Mouse (Mus musculus) midbrain, postnatal 0 days (tissue): ENCODE measurements around the gene Gorasp2. TPM values are rescaled to one million over a fixed set of nuclear protein-coding genes. Genes with fewer than 3 reads are reported as not detected.

Experiments
- ATAC-seq: fragments of 200-750 bp; cut with Nextera tagmentation; 2 replicates; pipeline ENCODE4 v1.8.0; 2017; ENCODE audit warnings: moderate number of reproducible peaks, mild to moderate bottlenecking, moderate TSS enrichment, moderate library complexity; ENCODE audit not compliant: low FRiP score
- DNase-seq: peaks from one replicate; pipeline ENCODE4 v3.0.0-alpha.2; 2015; ENCODE audit warnings: low spot score
- H3K27ac ChIP-seq: fragments of 300-500 bp; sonication (generic); 2 replicates; pipeline ENCODE4 v1.5.1; 2014; ENCODE audit warnings: low read depth, mild to moderate bottlenecking, low read length, mixed read lengths
- H3K27me3 ChIP-seq: fragments of 300-500 bp; sonication (generic); 2 replicates; pipeline ENCODE4 v1.6.1; 2014; ENCODE audit warnings: low read length, control low read depth, mixed read lengths; ENCODE audit not compliant: insufficient read depth
- H3K36me3 ChIP-seq: fragments of 300-500 bp; sonication (generic); 2 replicates; pipeline ENCODE4 v1.6.1; 2014; ENCODE audit warnings: low read length, control low read depth, mixed read lengths; ENCODE audit not compliant: insufficient read depth
- H3K4me1 ChIP-seq: fragments of 300-500 bp; sonication (generic); 2 replicates; pipeline ENCODE4 v1.6.1; 2014; ENCODE audit warnings: mild to moderate bottlenecking, control low read depth, antibody characterized with exemption, low read length, mixed read lengths; ENCODE audit not compliant: insufficient read depth
- H3K4me2 ChIP-seq: fragments of 300-500 bp; sonication (generic); 2 replicates; pipeline ENCODE4 v1.6.1; 2014; ENCODE audit warnings: low read depth, mild to moderate bottlenecking, low read length, mixed read lengths; ENCODE audit not compliant: poor library complexity, severe bottlenecking
- H3K4me3 ChIP-seq: fragments of 300-500 bp; sonication (generic); 2 replicates; pipeline ENCODE4 v1.5.1; 2014; ENCODE audit warnings: low read depth, mild to moderate bottlenecking, low read length, moderate library complexity
- H3K9ac ChIP-seq: fragments of 300-500 bp; sonication (generic); replicated peaks from 2 replicates; pipeline ENCODE4 v1.6.1; 2014; ENCODE audit warnings: mild to moderate bottlenecking, low read length, moderate library complexity, mixed read lengths; ENCODE audit not compliant: poor library complexity, severe bottlenecking
- H3K9me3 ChIP-seq: fragments of 300-500 bp; sonication (generic); 2 replicates; pipeline ENCODE4 v1.6.1; 2016; ENCODE audit warnings: low read length, control low read depth
- CTCF ChIP-seq: IDR thresholded peaks from 2 replicates; pipeline ENCODE4 v1.5.1; 2016; ENCODE audit warnings: antibody characterized with exemption, mild to moderate bottlenecking
- WGBS: fragments of 180-500 bp; shearing (Covaris S2); extraction: QIAGEN DNeasy Blood & Tissue Kit; methylation state at CpG from one replicate; pipeline ENCODE4 v1.1.7; 2014; 5-methylcytosine and 5-hydroxymethylcytosine counted together
- polyA plus RNA-seq: library from polyadenylated mRNA; unstranded; fragments of >200 nt; fragmentation: Nextera tagmentation; extraction: Ambion mirVana; gene quantifications from 2 replicates; pipeline ENCODE4 v1.2.1, GENCODE M21; 2015
- total RNA-seq: library from RNA; depleted of rRNA; stranded (reverse); fragments of >200 nt; gene quantifications from 2 replicates; pipeline ENCODE4 v1.2.3, GENCODE M21; 2014; rRNA removed

The Gorasp2 gene
- total RNA-seq (84.8 and 106 TPM in 2 replicates), polyA plus RNA-seq (159 and 160 TPM in 2 replicates)

DNA sequence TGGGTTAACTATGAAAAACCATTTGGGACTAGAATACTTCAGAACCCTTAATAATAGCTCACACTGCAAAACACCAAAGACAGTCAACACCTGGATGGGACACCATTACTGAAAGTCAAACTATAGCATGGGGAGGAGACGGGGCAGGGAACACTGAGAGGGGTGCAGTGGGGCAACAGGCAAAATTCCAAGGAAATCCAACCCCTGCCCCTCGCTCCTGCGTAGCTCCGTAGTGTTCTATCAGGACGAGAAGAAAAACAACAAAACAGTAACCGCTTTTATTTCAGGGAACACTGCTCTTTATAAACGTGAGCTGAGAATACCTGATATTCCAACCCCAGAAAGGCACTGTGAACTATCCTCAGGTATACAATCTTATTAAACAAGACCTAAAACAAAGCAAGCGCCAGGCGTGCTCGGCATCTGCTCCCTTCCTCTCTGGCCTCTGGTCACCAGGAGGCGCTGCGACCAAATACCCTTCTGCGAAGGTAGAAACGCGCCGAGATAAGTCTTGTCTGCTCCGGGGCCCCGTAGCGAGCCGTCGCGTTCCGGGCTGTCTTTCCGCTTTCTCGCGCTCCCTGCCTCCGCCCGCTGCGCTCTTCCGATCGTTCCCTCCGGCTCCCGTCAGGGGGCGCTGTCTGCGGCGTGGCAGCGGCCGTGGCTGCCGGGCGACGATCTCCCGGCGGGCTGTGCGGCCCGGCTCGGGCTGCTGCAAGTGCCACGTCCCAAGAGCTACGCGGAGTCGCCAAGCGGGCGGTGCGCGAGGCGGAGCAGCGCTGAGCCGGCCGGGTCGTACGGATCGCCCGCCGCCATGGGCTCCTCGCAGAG, at the start of gene Gorasp2:
Gorasp2 (plus strand) TSS at position 690 of the 828 bp plus-strand sequence.
- Histone ChIP-seq H3K4me1 (no peaks in the 10 kb centered on the region), H3K9ac (peak within 1 kb of the TSS; percentile 94), H3K27ac (peak within 1 kb of the TSS; percentile 89), H3K4me2 (peak within 1 kb of the TSS; percentile 80), H3K27me3 (no peaks in the 10 kb centered on the region), H3K36me3 (no peaks in the 10 kb centered on the region), H3K4me3 (peak within 1 kb of the TSS; percentile 99), H3K9me3 (no peaks in the 10 kb centered on the region)
- 1% methylated on average over 59 of the region's 64 CpGs for WGBS
- DNase-seq (peak; percentile 97), ATAC-seq (peak; percentile 96)
- peak; percentile 94 for TF ChIP-seq CTCF

DNA sequence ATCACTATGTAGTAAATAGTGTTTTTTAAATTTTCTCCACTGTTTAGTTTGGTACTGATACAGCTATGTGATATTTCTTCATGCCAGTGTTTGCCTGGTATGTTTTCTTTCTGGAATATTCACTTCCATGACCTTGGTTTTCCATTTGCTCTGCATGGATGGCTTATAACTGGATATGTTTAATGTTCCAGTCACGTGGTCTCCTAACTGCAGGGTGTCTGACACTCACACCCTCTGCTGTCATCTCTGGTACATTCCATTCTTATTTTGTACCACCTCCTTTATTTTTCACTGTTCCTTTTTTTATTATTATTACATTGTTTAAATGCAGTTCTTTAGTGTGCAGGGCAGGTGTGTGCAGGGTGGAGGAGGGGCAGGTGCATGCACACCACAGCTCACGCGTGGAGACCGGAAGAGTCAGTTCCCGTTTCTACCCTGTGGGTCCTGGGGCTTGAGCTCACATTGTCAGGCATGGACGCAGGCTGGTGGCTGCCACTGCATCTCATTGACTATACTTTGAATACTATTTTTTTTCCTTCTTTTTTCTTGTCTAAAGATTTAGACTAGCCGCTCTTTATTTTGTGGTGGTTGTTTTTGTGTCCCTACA, 46.5 kb upstream of the Gorasp2 start:
- ATAC-seq = no peak
- H3K36me3 ChIP-seq = no peaks in the 10 kb centered on the region

GRCm38 (mm10) chr2:70616076-70616475, 45.3 kb upstream of the Gorasp2 start:
- Histone ChIP-seq H3K36me3 (no peaks in the 10 kb centered on the region), H3K9ac (no peak overlapping the region), H3K27me3 (no peaks in the 10 kb centered on the region), H3K4me2 (no peak overlapping the region), H3K9me3 (no peaks in the 10 kb centered on the region), H3K4me1 (no peaks in the 10 kb centered on the region), H3K4me3 (no peak overlapping the region), H3K27ac (no peak overlapping the region)
- WGBS = 83% methylated on average over 2 of the region's 2 CpGs
- no peak for TF ChIP-seq CTCF
- DNase-seq = no peak
- no peak for ATAC-seq

More for the DNA sequence above, 46.5 kb upstream of the Gorasp2 start:
- Histone ChIP-seq H3K9ac (no peak overlapping the region), H3K4me3 (no peak overlapping the region), H3K4me2 (no peak overlapping the region), H3K27ac (no peak overlapping the region), H3K27me3 (no peaks in the 10 kb centered on the region), H3K4me1 (no peaks in the 10 kb centered on the region), H3K9me3 (no peaks in the 10 kb centered on the region)
- no peak for TF ChIP-seq CTCF
- no peak for DNase-seq
- 86% methylated on average over 7 of the region's 7 CpGs for WGBS

DNA sequence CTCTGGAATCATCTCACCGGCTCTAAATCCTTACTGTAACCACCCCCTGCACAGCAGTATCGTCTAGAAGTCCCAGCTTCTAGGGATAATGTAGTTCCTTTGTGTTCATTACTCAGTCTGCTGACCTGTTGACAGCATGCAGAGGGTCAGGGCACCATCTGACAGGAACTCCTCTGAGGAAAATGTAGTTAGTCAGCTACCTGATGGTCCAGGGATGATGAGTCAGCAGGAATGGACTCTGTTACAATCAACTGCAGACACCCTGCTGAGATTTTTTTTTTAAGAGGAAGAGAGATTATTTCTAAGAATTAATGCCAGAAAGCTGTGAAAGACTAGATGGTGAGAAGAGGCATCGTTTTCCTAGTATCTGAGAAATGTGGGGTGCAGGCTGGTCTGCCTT, 44.8 kb upstream of the Gorasp2 start:
- no peak for DNase-seq
- TF ChIP-seq CTCF = no peak
- H3K4me1 ChIP-seq = no peaks in the 10 kb centered on the region
- H3K9ac ChIP-seq = no peak overlapping the region
- no peak overlapping the region for H3K27ac ChIP-seq
- H3K27me3 ChIP-seq = no peaks in the 10 kb centered on the region
- no peaks in the 10 kb centered on the region for H3K9me3 ChIP-seq
- no peak for ATAC-seq
- H3K4me3 ChIP-seq = no peak overlapping the region
- WGBS = 58% methylated on average over 3 of the region's 3 CpGs
- H3K36me3 ChIP-seq = no peaks in the 10 kb centered on the region
- H3K4me2 ChIP-seq = no peak overlapping the region

DNA sequence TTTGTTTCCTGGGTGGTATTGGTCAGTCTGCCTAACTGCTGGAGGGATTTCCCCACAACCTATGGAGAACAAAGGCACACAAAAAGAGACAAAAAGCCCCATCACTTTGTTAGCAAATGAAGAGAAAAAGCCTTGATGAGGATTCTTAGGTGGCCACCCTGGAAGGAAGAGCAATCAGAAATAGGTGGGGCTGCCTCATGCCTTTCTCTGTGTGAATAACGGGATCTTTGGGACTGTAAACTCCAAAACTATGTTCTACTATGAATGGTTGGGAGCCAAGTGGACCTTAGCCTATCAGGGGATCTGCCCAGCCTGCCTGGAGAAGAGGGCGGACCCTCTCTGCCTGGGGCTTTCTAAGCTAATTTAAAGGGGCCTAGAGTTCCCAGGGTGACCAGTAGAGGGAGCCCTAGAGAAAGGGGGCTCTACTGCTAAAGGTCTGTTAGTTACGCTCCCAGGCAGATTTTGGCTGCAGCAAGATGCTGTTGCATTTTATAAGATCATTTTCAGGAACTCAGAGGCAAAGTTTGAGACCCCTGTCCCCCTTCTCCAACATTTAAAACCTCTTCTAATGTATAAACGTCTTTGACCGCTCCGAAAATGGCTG, 42.0 kb upstream of the Gorasp2 start:
- peak; percentile 42 for TF ChIP-seq CTCF
- 93% methylated on average over 6 of the region's 6 CpGs for WGBS

GRCm38 (mm10) chr2:70620225-70620624, 41.2 kb upstream of the Gorasp2 start:
- ATAC-seq (no peak), DNase-seq (peak; percentile 87)
- no peaks in the 10 kb centered on the region for H3K4me1 ChIP-seq
- peak; percentile 81 for TF ChIP-seq CTCF
- no peaks in the 10 kb centered on the region for H3K27me3 ChIP-seq
- no peak overlapping the region for H3K4me3 ChIP-seq
- no peak overlapping the region for H3K9ac ChIP-seq
- 13% methylated on average over 6 of the region's 6 CpGs for WGBS
- H3K36me3 ChIP-seq = no peaks in the 10 kb centered on the region
- H3K27ac ChIP-seq = no peak overlapping the region
- H3K4me2 ChIP-seq = no peak overlapping the region
- no peaks in the 10 kb centered on the region for H3K9me3 ChIP-seq

More for the DNA sequence above, 42.0 kb upstream of the Gorasp2 start:
- ATAC-seq = no peak
- Histone ChIP-seq H3K27ac (no peak overlapping the region), H3K4me1 (no peaks in the 10 kb centered on the region), H3K9ac (no peak overlapping the region), H3K9me3 (no peaks in the 10 kb centered on the region), H3K36me3 (no peaks in the 10 kb centered on the region), H3K4me3 (no peak overlapping the region), H3K27me3 (no peaks in the 10 kb centered on the region), H3K4me2 (no peak overlapping the region)
- no peak for DNase-seq
